In genomic region chr11:16958520-16958919, GRCm38 (mm10) we compare ENCODE assay signal across 26 mouse cellular contexts. TPM values are rescaled to one million over a fixed set of nuclear protein-coding genes. Genes with fewer than 3 reads are reported as not detected.
DNase-seq lines count a peak whose midpoint lies in the region; ATAC-seq and TF ChIP-seq lines count a peak whose summit lies in the region.
"Had no signal": no experiment of that assay in that cellular context is flagged by ENCODE, and none has a peak within 500 bp of the region (broad histone marks: within the 10 kb centered on the region; RNA-seq: fewer than 3 reads in every experiment).

No protein-coding gene starts in this region.

- H3K4me3 ChIP-seq in intestine, embryonic 16.5 days (ENCODE audit: low read length) = no peak overlapping the region
- no peak overlapping the region for H3K4me3 ChIP-seq in intestine, embryonic 15.5 days (replicated peaks)
- H3K4me3 ChIP-seq in liver, embryonic 14.5 days (ENCODE audit: insufficient read depth in 1 of 2, low read depth in 2 of 2, low read length in 2 of 2) = no peak overlapping the region
- H3K4me3 ChIP-seq in hindbrain, embryonic 12.5 days = no peak overlapping the region
- H3K4me3 ChIP-seq: embryonic facial prominence, embryonic 15.5 days; forebrain, embryonic 10.5 days; heart, embryonic 15.5 days; kidney, embryonic 15.5 days; limb, embryonic 12.5 days; midbrain, embryonic 13.5 days had no signal

- no peaks in the 10 kb centered on the region for H3K9me3 ChIP-seq in intestine, embryonic 16.5 days (ENCODE audit: control insufficient read depth, low read length)
- no peaks in the 10 kb centered on the region for H3K9me3 ChIP-seq in intestine, embryonic 15.5 days
- no peaks in the 10 kb centered on the region for H3K9me3 ChIP-seq in liver, embryonic 14.5 days (ENCODE audit: control insufficient read depth, low read length)
- no peaks in the 10 kb centered on the region for H3K9me3 ChIP-seq in hindbrain, embryonic 12.5 days (replicated peaks)
- H3K9me3 ChIP-seq: embryonic facial prominence, embryonic 15.5 days; forebrain, embryonic 10.5 days; heart, embryonic 15.5 days; kidney, embryonic 15.5 days; limb, embryonic 12.5 days; midbrain, embryonic 13.5 days had no signal

- no peak for TF ChIP-seq CTCF in liver, embryonic 14.5 days (IDR thresholded peaks at IDR 0.05; ENCODE audit: low read depth)

- ATAC-seq in intestine, embryonic 16.5 days = peak; percentile 52; the same call in 1 of the 2 replicates
- no peak for ATAC-seq in intestine, embryonic 15.5 days
- ATAC-seq in erythroid progenitor cell, adult 5-6 weeks (replicated peaks; ENCODE audit: low FRiP score, poor library complexity, severe bottlenecking) = peak; percentile 82
- ATAC-seq in liver, embryonic 14.5 days (ENCODE audit: insufficient read depth) = peak; percentile 85
- ATAC-seq in hindbrain, embryonic 12.5 days (ENCODE audit: low FRiP score) = no peak
- ATAC-seq: activated CD4-positive, CD25-positive, alpha-beta regulatory T cell, adult 4 months; forebrain, embryonic 16.5 days; intestine, postnatal 0 days; midbrain, embryonic 13.5 days had no signal

- H3K27ac ChIP-seq in intestine, embryonic 16.5 days (ENCODE audit: low read length) = no peak overlapping the region
- H3K27ac ChIP-seq in intestine, embryonic 15.5 days = no peak overlapping the region
- no peak overlapping the region for H3K27ac ChIP-seq in liver, embryonic 14.5 days
- H3K27ac ChIP-seq in hindbrain, embryonic 12.5 days = no peak overlapping the region
- H3K27ac ChIP-seq: embryonic facial prominence, embryonic 15.5 days; forebrain, embryonic 10.5 days; heart, embryonic 15.5 days; hindbrain, embryonic 14.5 days; kidney, embryonic 15.5 days; limb, embryonic 12.5 days; midbrain, embryonic 13.5 days had no signal

- no peak; the same call in 1 of the 2 replicates for TF ChIP-seq EP300 in liver, embryonic 14.5 days (IDR thresholded peaks at IDR 0.05; ENCODE audit: low read depth)

- no peak overlapping the region for H3K9ac ChIP-seq in intestine, embryonic 16.5 days (ENCODE audit: low read depth, low read length)
- H3K9ac ChIP-seq in intestine, embryonic 15.5 days = no peak overlapping the region
- H3K9ac ChIP-seq in liver, embryonic 14.5 days (replicated peaks) = no peak overlapping the region
- H3K9ac ChIP-seq in hindbrain, embryonic 12.5 days = no peak overlapping the region
- H3K9ac ChIP-seq: embryonic facial prominence, embryonic 15.5 days; heart, embryonic 15.5 days; hindbrain, embryonic 14.5 days; kidney, embryonic 15.5 days; limb, embryonic 12.5 days; midbrain, embryonic 13.5 days had no signal

- DNase-seq in liver, embryonic 14.5 days (ENCODE audit: low read depth in 3 of 3, low spot score in 3 of 3) = peak; percentile 48 to 60 (median 56)
- no peak for DNase-seq in urinary bladder, postnatal 4 days (ENCODE audit: low spot score in 2 of 2)
- no peak for DNase-seq in cerebellum, postnatal 10 days
- DNase-seq: adrenal gland, adult 8-10 months; cerebellum, adult 8-10 months; heart, postnatal 36 days; kidney, postnatal 36 days; lung, adult 2 months; lung, postnatal 14 days; right cerebral cortex, postnatal 14 days; thymus, postnatal 14 days had no signal

- 70% methylated on average over 1 of the region's 1 CpGs for WGBS in intestine, embryonic 16.5 days
- 78% methylated on average over 1 of the region's 1 CpGs for WGBS in intestine, embryonic 15.5 days
- WGBS in liver, embryonic 14.5 days (ENCODE audit: insufficient replicate concordance) = 16% methylated on average over 1 of the region's 1 CpGs
- WGBS in hindbrain, embryonic 12.5 days = 91% methylated on average over 1 of the region's 1 CpGs

- no peak overlapping the region for H3K4me2 ChIP-seq in intestine, embryonic 16.5 days (ENCODE audit: low read depth, low read length)
- no peak overlapping the region for H3K4me2 ChIP-seq in intestine, embryonic 15.5 days (replicated peaks)
- no peak overlapping the region for H3K4me2 ChIP-seq in liver, embryonic 14.5 days (ENCODE audit: low read depth)
- no peak overlapping the region for H3K4me2 ChIP-seq in hindbrain, embryonic 12.5 days (replicated peaks)
- H3K4me2 ChIP-seq: embryonic facial prominence, embryonic 15.5 days; heart, embryonic 15.5 days; hindbrain, embryonic 14.5 days; kidney, embryonic 15.5 days; limb, embryonic 12.5 days; midbrain, embryonic 13.5 days had no signal

- H3K4me1 ChIP-seq in intestine, embryonic 16.5 days (ENCODE audit: control insufficient read depth, insufficient read depth, low read length) = no peaks in the 10 kb centered on the region
- no peaks in the 10 kb centered on the region for H3K4me1 ChIP-seq in intestine, embryonic 15.5 days (replicated peaks)
- H3K4me1 ChIP-seq in liver, embryonic 14.5 days (replicated peaks; ENCODE audit: control insufficient read depth in 2 of 2, insufficient read depth in 2 of 2, low read length in 1 of 2) = peaks cover 7 to 14% of the 10 kb centered on the region in 2 experiments
- H3K4me1 ChIP-seq in hindbrain, embryonic 12.5 days = no peaks in the 10 kb centered on the region
- H3K4me1 ChIP-seq: embryonic facial prominence, embryonic 15.5 days; forebrain, embryonic 10.5 days; heart, embryonic 15.5 days; kidney, embryonic 15.5 days; limb, embryonic 12.5 days; midbrain, embryonic 13.5 days had no signal

- no peaks in the 10 kb centered on the region for H3K27me3 ChIP-seq in intestine, embryonic 16.5 days (replicated peaks; ENCODE audit: control insufficient read depth, insufficient read depth, low read length)
- no peaks in the 10 kb centered on the region for H3K27me3 ChIP-seq in intestine, embryonic 15.5 days (replicated peaks)
- no peaks in the 10 kb centered on the region for H3K27me3 ChIP-seq in liver, embryonic 14.5 days (ENCODE audit: control insufficient read depth, insufficient read depth, low read length)
- H3K27me3 ChIP-seq in hindbrain, embryonic 12.5 days = no peaks in the 10 kb centered on the region
- H3K27me3 ChIP-seq: CH12.LX; embryonic facial prominence, embryonic 15.5 days; heart, embryonic 15.5 days; kidney, embryonic 15.5 days; limb, embryonic 12.5 days; midbrain, embryonic 13.5 days had no signal

- no peaks in the 10 kb centered on the region for H3K36me3 ChIP-seq in intestine, embryonic 16.5 days (ENCODE audit: control insufficient read depth, insufficient read depth, low read length)
- no peaks in the 10 kb centered on the region for H3K36me3 ChIP-seq in intestine, embryonic 15.5 days
- H3K36me3 ChIP-seq in liver, embryonic 14.5 days (replicated peaks; ENCODE audit: control insufficient read depth, insufficient read depth, low read depth) = no peaks in the 10 kb centered on the region; the same call in 1 of the 2 replicates
- H3K36me3 ChIP-seq in hindbrain, embryonic 12.5 days = 0 out of 2 replicates have a peak, but pooled peaks cover 4% of the 10 kb centered on the region
- H3K36me3 ChIP-seq: embryonic facial prominence, embryonic 15.5 days; heart, embryonic 15.5 days; limb, embryonic 12.5 days; midbrain, embryonic 13.5 days had no signal

RNA-seq across cellular contexts. Expression of gene Fbxo48, which starts 7.3 kb away (rescaled TPM):
- 0.79 and 1.2 TPM in 2 replicates for polyA plus RNA-seq in intestine, embryonic 16.5 days (2015; fragmentation: Nextera tagmentation; extraction: Ambion mirVana)
- 1.4 and 1.6 TPM in 2 replicates for polyA plus RNA-seq in intestine, embryonic 15.5 days (2015; fragmentation: Nextera tagmentation; extraction: Ambion mirVana)
- 22.7 and 59.5 TPM in 2 replicates for total RNA-seq in erythroid progenitor cell, adult 5-6 weeks (2015; ENCODE audit: low replicate concordance)
- total RNA-seq in erythroid progenitor cell, adult 5-6 weeks (2017; ENCODE audit: low replicate concordance) = 47.9 and 59.2 TPM in 2 replicates
- 1.8 and 3.5 TPM in 2 replicates for polyA plus RNA-seq in liver, embryonic 14.5 days (2012; rRNA removed)
- 1.8 and 1.9 TPM in 2 replicates for polyA plus RNA-seq in liver, embryonic 14.5 days (2014; fragmentation: Nextera tagmentation; extraction: Ambion mirVana)
- 1.5 and 1.9 TPM in 2 replicates for polyA plus RNA-seq in hindbrain, embryonic 12.5 days (2016; fragmentation: Nextera tagmentation; extraction: Ambion mirVana)

Comparison
In these comparisons a context has a peak if more than half of its experiments do, and no peak if none do; other contexts are left out.
1. ATAC-seq: peak in intestine, embryonic 16.5 days (single experiment), erythroid progenitor cell, adult 5-6 weeks (single experiment) and liver, embryonic 14.5 days (single experiment); none in intestine, embryonic 15.5 days (single experiment) and hindbrain, embryonic 12.5 days (single experiment).
2. DNase-seq: peak in liver, embryonic 14.5 days (3 of 3); none in urinary bladder, postnatal 4 days (0 of 2) and cerebellum, postnatal 10 days (0 of 2).